Mouse (Mus musculus): ENCODE data around the gene Fktn. TPM values are rescaled to one million over a fixed set of nuclear protein-coding genes. Genes with fewer than 3 reads are reported as not detected.
"Not testable (repeated sequence)": the region's sequence is repeated elsewhere in the genome, so short reads cannot be mapped to it uniquely, and the experiment has no call there.

The Fktn gene
- 1 to 10 TPM; 9.7 TPM for total RNA-seq (2021)
- long read RNA-seq, experiment 1, partial matches to known transcripts = 0 of 2 reads
- long read RNA-seq, experiment 1, other reads (novel, unspliced or antisense) = 1 of 2 reads
- long read RNA-seq, experiment 2, full-length matches to known transcripts = 1 of 5 reads
- long read RNA-seq, experiment 2, partial matches to known transcripts = 0 of 5 reads
- long read RNA-seq, experiment 2, other reads (novel, unspliced or antisense) = 4 of 5 reads

DNA sequence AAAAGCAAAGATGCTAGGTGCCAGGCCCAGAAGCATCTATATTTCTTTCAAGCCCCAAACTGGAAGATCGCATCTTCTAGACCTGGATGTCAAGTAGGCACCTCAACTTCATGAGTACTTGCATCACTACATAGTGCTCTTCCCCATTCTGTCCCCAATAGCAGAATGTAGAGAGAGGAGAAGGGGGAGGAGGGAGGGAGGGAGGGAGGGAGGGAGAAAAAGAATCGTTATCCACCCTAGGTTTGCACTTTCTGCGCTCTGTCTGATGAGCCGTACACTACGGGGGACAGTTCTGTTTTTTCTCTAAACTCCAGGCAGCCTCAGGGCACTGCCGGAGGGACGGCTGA, at the start of gene Fktn:
TSS of gene Fktn (plus strand) at position 295 of the 347 bp plus-strand sequence.
- no peak for DNase-seq (ENCODE audit: low spot score in 2 of 2)

DNA sequence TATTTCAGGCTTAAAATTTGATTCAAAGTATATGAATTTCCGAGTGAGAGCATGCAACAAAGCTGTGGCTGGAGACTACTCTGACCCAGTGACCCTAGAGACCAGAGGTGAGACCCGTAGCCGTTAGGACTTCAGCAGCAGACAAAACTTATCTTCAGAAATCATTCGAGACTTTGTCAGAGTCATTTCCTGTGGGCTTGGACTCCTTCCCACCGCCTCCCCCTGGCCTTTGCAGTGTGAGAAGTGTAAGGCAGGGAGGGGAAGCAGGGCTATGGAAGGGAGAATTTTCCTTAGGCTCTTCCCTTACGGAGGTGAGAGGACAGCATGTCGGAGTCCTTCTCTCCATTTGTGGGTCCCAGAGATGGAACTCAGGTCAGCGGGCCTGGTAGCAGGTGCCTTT, 31.7 kb upstream of the Fktn start:
- no peak for DNase-seq (ENCODE audit: low spot score in 2 of 2)

DNA sequence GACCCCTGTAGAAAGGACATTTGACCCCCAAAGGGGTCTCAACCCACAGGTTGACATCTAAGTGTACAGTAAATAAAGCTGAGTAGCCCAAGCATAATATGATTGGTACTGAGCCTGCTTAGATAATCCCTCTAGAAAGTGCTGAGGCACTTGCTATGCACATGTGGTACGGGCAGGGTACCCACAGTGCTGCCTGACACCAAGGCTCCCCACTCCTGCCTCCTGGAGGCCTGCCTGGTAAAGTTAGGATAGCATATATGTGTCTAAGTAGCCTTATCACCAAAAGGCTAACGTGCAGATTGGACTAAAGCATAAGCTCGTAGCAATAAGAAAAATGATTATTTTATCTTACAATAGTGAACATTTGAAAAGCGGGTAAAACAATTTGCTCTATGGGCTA, 24.8 kb upstream of the Fktn start:
- DNase-seq (ENCODE audit: low spot score in 2 of 2) = no peak

DNA sequence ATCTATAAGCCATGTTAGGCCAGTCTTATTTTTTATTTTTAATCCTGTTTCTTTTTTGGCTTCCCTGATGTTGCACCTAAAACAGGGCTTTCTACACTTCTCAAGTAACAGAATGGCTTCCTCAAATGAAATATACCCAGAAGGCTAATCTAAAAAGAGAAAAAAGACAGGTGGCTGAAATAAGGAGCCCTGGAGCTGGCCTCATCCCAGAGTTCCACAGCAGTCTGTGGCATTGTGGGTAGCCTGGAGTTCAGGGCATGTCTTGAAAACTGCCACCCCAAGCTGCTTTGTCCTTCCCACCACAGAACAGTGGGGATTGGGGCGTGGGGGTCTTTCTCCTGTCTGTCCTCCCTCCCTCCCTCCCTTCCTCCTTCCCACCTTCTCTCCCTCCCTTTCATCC, 22.4 kb upstream of the Fktn start:
- no peak for DNase-seq (ENCODE audit: low spot score in 2 of 2)

DNA sequence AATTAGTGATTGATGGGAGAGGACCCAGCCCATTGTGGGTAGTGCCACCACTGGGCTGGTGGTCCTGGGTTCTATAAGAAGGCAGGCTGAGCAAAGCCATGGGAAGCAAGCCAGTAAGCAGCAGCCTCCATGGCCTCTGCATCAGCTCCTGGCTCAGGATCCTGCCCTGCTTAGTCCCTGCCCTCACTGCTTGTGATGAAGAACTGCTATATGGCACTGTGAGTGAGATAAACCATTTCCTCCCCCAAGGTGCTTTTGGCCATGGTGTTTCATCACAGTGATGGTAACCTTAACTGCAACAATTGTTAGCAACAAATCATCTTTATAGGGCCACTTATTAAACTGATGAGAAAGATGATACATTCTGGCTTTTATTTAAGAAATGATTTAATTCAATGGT, 4.6 kb upstream of the Fktn start:
- DNase-seq (ENCODE audit: low spot score in 2 of 2) = not testable (repeated sequence)

DNA sequence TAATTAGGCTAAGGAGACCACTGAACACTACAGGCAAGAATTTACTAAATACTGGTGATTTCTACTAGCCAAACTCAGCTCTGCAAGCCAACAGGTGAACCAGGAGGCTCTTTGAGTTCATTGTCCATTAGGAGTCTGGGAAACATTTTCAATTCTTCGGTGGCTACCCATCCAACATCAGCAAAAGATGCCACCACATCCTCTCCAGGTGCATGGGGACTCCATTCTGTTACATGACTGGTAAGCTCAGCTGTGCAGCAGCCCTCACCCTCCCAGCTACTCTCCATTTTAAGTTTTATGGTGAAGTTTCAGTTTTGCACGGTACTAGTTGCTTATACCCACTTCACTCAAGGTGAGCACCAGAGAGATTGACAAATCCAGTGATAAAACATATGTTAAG, 3.8 kb upstream of the Fktn start:
- DNase-seq (ENCODE audit: low spot score in 2 of 2) = no peak

DNA sequence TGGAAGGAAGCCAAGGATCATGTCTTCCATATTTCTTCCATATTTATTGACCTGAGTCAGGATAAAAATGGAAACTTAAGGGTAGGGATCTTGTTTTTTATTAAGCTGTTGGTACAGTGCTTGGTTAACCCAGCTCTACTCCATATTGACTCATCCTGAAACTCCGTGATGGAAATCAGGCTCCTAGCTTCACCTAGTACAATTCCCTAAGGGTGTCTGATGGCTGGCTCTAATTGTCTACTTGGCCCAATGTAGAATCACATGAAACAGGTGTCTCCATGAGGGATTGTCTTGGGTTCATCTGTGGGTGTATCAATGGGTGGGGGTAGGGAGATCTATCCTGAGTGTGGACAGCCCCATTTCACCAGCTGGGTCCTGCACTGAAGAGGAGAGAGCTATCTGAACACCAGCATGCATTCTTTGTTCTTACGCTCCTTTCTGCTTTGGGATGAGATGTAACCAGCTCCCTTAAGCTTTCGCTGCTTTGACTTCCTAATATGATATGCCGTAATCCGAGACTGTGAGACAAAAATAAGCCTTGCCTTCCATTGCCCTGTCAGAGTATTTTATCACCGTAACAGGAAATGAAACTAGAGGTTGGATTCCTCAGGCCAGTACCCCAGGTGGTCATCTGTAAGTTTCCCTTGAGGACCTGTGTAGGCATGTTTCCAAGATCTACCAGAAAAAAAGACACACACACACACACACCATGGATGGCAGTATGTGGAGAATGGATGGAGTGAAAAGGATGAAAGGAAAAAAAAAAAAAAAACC, 3.1 kb upstream of the Fktn start:
- no peak for DNase-seq (ENCODE audit: low spot score in 2 of 2)

DNA sequence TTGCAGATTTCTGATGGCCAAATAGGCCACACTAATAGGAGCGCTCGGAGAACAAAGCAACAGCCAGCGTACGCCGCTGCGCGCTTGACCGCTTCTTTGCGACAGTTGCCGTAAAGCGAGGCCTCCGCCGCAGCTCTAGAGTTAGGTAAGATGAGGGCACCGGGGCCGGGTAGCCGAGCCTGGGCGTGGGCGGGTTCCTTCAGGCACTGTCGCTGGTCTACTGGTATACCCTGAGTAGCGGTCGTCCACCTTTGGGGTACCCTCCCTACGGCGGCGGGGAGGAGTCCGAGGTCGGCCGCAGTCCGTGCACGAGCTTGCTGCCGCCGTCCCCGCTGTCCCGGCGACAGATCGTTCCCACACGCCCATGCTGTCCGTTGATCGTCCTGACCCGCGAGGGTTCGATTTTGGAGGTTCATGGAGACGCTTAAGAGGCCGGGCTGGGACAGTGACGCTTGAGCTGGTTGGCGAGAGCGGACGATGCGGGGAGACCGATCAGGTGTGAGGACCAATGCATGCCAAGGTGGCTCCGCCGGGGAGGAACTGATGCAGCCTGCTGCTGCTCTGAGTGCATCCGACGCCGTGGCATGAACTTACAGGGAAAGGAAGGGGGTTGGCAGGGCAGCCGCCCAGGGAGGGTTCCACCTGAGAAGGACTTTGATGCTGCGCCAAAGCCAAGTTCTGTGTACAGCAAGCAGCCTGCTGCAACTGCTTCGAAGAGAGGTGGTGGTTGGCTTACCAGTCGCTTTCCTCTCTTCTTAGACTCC, 435 bp downstream of the Fktn start:
- peak; percentile 69 to 94 for DNase-seq (ENCODE audit: low spot score in 2 of 2)

DNA sequence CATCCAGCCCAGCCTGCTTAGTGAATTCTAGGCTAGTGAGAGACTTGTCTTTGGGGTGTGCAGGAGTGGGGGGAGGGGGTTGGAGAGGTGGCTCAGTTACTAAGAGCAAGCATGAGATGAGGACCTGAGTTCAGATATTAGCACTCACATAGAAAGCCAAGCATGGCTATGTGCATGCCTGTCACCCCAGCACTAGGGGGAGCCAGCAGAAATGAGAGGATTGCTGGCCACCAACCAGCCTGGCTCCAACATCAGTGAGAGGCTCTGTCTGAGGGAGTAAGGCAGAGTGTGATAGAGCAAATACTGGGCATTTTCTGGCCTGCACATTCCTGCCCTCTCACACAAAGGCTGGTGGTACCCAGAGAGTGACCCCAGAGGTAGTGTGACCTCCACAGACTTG, 2.2 kb downstream of the Fktn start:
- no peak for DNase-seq (ENCODE audit: low spot score in 2 of 2)

DNA sequence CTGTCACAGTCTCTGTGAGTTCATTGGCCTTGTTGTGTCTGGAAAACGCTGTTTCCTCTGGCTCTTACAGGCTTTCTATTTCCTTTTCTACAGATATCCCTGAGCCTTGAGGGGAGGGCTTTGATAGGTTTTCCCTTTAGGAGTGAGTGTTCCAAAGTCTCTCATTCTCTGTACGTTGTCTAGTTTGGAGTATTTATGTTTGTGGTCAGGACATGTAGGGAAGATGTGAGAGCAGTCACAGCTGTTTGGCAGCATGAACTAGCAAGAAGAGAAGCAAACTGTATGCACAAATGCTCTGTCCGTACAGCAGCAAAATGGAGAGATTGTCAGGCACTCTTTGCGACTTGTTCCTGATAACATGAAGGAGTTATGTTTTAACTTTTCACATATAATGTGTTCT, 3.7 kb downstream of the Fktn start:
- DNase-seq (ENCODE audit: low spot score in 2 of 2) = no peak

DNA sequence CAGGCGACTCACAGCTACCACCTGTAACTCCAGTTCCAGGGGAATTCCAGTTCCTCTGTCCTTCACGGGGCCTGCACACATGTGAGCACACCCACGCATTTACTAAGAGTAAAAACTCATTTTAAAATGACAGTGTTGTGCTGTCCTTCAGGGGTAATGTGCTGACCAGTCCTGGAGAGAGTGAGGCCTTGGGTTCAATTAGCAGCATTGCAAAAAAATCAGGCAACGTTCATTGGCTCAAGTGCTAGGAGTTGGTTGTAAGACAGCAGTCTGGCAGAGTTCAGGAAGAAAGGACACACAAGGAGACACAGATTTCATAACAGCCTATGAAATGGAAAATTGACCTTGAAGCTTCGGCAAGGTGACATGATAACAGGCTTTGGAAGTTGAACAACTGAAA, 4.5 kb downstream of the Fktn start:
- DNase-seq (ENCODE audit: low spot score in 2 of 2) = no peak

DNA sequence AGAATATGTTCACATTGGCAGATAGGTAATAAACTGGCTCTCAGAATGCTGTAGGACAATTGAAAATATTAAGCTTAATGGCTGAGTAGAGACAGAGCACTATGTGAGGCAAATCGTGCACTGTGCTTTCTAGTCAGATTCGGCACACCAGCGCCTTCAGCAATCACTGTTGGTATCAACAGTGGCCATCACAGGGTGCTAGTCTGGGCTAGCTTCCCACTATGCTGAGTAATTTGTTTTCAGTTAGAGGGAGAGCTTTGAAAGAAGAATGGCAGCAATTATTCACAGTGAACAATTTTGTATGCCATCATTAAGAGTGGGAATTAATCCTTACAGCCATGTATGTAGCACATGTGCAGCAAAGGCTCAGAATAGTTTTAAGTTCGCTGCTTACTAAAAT, 8.7 kb downstream of the Fktn start:
- DNase-seq (ENCODE audit: low spot score in 2 of 2) = no peak

DNA sequence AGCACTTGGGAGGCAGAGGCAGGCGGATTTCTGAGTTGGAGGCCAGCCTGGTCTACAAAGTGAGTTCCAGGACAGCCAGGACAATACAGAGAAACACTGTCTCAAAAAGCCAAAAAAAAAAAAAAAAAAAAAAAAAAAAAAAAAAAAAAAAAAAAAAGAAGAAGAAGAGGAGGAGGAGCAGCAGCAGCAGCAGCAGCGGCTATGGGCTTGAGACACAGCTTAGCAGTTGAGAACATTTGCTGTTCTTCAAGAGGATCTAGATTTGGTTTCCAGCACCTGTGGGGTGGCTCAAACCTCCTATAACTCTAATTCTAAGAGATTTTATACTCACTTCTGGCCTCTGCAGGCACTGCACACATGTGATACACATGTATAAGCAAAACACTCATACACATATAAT, 12.3 kb downstream of the Fktn start:
- DNase-seq (ENCODE audit: low spot score in 2 of 2) = not testable (repeated sequence)

DNA sequence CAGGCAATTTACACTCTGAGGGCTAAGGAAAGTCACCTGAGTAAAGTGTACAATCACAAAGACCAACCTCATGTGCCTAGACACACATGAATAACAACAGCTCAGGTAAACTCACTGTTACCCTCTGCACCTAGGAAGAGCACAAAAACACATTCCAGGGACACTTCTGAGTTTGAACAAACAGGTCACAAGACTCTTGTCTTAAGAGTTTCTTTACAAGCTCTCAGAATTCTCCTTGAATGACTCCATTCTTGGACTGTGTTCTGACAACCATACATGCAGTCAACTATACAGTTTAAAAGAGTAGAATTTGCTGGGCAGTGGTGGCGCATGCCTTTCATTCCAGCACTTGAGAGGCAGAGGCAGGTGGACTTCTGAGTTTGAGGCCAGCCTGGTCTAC, 14.3 kb downstream of the Fktn start:
- DNase-seq (ENCODE audit: low spot score in 2 of 2) = no peak

DNA sequence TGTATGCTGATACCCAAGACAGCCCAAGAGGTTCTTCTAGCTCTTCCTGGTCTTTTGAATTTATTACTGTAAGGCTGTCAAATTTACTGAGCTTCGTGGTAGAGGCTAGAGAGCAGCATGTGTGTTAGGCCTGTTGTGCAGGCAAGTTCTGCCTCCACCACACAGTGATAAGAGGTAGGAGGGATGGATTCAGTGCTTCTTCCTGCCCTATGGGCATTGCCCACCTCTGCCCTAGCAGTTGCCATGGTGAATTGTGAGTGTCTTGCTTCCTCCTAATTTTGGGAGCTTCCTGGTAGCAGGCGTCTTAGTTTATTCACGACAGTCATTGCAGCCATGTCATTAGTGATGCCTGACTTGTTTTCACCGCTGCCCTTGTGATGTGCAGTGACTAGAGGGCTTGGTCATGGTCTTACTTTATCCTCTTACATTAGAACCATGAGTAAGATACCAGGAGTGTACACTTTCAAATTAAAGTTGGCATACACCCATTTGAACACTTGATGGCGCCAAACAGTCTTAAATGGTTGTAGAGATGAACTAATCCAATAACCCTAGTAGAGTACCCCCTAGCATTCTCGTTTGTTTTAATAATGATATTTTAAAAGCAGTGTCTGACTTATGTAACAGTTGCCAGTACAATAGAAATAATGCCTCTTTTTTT, 25.3 kb downstream of the Fktn start:
- DNase-seq (ENCODE audit: low spot score in 2 of 2) = no peak

DNA sequence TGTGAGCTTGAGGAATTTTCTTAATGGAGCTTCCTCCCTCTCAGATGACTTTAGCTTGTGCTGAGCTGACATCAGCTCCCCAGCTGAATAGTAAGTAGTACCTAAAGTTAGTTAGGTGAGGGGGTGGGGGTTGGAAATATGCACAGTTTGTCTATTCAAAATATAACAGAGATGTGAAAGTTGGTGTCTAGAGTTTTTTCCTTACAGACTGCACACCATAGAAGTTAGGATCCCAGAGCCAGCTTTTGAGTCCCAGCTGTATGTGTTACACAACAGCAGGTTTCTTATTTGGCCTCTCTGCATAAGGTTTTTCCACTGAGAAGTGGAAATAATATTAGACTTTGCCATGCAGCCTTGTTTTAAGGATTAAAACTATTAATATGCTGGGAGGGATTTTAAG, 36.0 kb downstream of the Fktn start:
- DNase-seq (ENCODE audit: low spot score in 2 of 2) = no peak

DNA sequence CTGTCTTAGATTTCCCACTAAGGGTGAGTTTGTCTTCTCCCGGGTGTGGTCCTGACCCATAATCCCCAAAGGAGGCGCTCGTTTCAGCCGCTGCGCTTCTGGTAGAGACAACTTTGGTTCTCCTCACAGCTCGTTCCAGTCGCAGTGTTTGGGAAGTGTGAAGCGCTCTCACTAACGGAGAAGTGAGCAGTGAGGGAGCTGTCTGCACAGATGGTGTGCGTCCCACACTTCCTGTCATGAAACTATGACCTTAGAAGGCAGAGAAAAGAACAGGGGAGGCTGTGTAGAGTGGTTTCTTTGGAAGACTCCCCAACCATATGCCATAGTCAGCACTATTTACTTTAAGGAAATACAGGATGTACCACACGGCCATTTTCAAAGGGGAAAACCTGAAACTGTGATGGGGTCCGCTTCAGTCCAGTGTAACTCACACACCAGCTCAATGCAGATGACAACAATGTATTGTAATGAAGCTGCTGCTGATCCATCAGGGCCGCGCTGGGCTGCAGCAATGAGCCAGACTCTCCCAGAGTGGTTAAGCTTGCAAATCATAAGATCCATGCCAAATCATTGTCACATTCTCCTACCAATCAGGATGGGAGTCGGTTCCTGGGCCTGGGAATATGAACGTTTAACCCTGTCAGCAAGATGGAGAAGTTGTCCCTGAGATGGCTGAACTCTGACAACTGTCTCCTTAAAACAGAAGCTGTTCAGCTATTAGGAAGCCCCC, 36.8 kb downstream of the Fktn start:
- no peak for DNase-seq (ENCODE audit: low spot score in 2 of 2)

DNA sequence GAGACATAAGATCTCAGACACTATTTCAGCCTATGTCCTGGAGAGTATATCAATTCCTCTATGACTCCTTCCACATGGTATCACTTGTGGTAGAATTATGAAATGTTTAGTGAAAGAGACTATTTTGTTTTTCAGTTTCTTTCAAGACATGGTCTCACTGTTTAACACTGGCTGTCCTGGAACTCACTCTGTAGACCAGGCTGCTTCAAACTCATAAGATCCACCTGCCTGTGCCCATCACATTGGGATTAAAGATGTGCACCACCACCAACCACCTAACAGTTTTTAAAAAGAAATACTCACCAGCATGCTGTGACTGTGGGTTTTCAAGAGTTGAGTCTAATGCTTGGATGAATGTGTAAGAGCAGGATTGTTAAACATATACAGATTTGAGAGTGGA, 43.2 kb downstream of the Fktn start:
- DNase-seq (ENCODE audit: low spot score in 2 of 2) = no peak

DNA sequence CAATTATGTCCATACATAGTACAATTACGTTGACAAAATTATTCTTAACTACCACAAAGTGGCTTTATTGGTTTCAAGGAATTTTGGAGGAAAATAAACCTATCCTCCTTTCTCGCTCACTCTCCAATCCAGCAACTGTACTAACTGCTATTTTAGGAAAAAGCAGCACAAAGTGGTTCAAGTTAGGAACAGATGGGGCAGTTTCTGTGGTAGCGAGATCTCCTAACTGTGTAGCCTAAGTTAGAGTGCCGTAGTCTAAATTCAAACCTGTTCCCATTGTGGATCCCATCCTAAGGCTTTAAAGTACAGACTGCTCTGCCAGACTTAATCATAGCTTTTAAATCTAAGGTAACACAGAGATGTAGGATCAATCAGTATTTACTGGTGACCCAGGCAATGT, 45.0 kb downstream of the Fktn start:
- DNase-seq (ENCODE audit: low spot score in 2 of 2) = no peak

DNA sequence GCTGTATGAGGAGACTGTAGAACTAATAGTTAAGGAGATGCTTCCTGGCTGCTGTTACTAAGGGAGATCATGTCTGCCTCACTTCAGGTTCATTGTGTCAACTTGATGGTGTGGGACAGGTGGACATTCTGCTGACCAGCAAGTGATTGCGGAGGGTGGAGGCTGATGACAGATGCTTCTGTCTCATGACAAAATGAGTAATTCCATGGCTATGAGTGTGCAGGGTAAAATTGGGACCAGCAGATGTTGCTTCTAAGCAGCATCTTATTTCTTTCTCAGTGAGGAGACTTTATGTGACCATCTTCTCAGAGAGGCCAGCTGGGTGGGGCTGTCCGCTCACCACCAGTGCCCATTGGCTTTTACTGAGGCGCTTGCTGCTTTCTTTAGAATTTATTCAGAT, 45.9 kb downstream of the Fktn start:
- DNase-seq (ENCODE audit: low spot score in 2 of 2) = no peak

DNA sequence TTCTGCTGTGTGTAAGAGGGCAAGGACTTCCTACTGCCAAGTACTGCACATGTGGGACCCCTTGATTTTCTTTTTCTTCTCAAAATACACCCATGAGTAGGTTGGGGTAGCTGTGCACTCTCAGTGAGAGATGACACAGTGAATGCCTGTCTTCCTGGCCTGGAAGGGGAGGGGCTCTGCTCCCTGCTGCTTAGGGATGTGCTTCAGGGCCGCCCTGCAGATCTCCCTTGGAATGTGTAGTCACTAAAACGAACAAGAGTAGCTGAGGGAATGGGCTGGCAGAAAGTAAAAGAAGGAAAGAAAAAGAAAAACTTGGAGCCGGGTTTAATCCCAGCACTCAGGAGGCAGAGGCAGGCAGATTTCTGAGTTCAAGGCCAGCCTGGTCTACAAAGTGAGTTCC, 48.7 kb downstream of the Fktn start:
- no peak for DNase-seq (ENCODE audit: low spot score in 2 of 2)
